Mouse (Mus musculus) ES-Bruce4 (cell line): Measurements from ENCODE around the gene Phactr1.

Experiments
- CTCF ChIP-seq: IDR thresholded peaks from one replicate; pipeline ENCODE4 v1.8.1; 2011; ENCODE audit warnings: low read depth, low read length
- EP300 ChIP-seq: IDR thresholded peaks from 2 replicates; pipeline ENCODE4 v1.6.1; 2011; ENCODE audit warnings: low read depth, low read length; ENCODE audit not compliant: insufficient read depth
- POLR2A ChIP-seq: IDR thresholded peaks from one replicate; pipeline ENCODE4 v1.8.1; 2011; ENCODE audit warnings: low read length; ENCODE audit not compliant: insufficient read depth

DNA sequence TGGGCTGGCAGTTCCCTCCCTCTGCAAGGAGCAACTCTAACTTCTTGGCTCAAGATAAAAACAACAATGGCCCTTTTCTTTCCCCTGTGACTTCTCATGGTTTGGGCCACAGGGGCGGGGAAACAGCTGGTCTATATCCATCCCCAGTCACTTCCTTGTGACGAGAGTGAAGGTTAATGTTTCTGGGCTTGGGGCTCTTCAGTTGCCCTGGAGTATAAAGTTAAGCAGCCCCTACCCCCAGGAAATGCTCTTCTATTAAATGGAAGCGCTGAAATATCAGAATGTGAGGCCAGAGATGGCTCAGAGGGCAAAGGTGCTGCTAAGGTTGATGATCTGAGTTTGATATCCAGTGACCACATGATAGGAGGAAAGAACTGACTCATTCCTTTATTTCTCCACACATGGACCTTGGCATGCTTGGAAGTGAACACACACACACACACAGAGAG lies 324.7 kb downstream of the Phactr1 start:
- no peak for TF ChIP-seq CTCF
- no peak for TF ChIP-seq POLR2A
- TF ChIP-seq EP300 = no peak
